Mouse (Mus musculus) limb, embryonic 13.5 days (tissue): ENCODE results near the gene Cpsf6. TPM values are rescaled to one million over a fixed set of nuclear protein-coding genes. Genes with fewer than 3 reads are reported as not detected.
A peak's percentile ranks its signal among the peaks of the same experiment; 100 is the strongest.

Experiments
- ATAC-seq: fragments of 200-750 bp; cut with Nextera tagmentation; 2 replicates; pipeline ENCODE4 v1.8.0; 2017; ENCODE audit warnings: low read depth, moderate number of reproducible peaks, moderate TSS enrichment; ENCODE audit not compliant: low FRiP score
- H3K27ac ChIP-seq: fragments of 300-500 bp; sonication (generic); 2 replicates; pipeline ENCODE4 v1.5.1; 2015; ENCODE audit warnings: inconsistent platforms, mild to moderate bottlenecking, moderate library complexity
- H3K27me3 ChIP-seq: fragments of 300-500 bp; sonication (generic); 2 replicates; pipeline ENCODE4 v1.6.1; 2015; ENCODE audit warnings: mild to moderate bottlenecking, inconsistent platforms
- H3K36me3 ChIP-seq: fragments of 300-500 bp; sonication (generic); 2 replicates; pipeline ENCODE4 v1.6.1; 2015; ENCODE audit warnings: inconsistent platforms, mild to moderate bottlenecking, moderate library complexity
- H3K4me1 ChIP-seq: fragments of 300-500 bp; sonication (generic); 2 replicates; pipeline ENCODE4 v1.6.1; 2015; ENCODE audit warnings: inconsistent platforms
- H3K4me2 ChIP-seq: fragments of 300-500 bp; sonication (generic); replicated peaks from 2 replicates; pipeline ENCODE4 v1.6.1; 2015; ENCODE audit warnings: inconsistent platforms, mild to moderate bottlenecking, moderate library complexity
- H3K4me3 ChIP-seq: fragments of 300-500 bp; sonication (generic); 2 replicates; pipeline ENCODE4 v1.5.1; 2015; ENCODE audit warnings: moderate library complexity, mild to moderate bottlenecking, inconsistent platforms
- H3K9ac ChIP-seq: fragments of 300-500 bp; sonication (generic); 2 replicates; pipeline ENCODE4 v1.6.1; 2015; ENCODE audit warnings: mild to moderate bottlenecking, inconsistent platforms
- H3K9me3 ChIP-seq: fragments of 300-500 bp; sonication (generic); 2 replicates; pipeline ENCODE4 v1.6.1; 2016; ENCODE audit warnings: inconsistent platforms
- WGBS: fragments of 180-500 bp; shearing (Covaris S2); methylation state at CpG from one replicate; pipeline ENCODE4 v1.1.7; 2015; 5-methylcytosine and 5-hydroxymethylcytosine counted together
- polyA plus RNA-seq: library from polyadenylated mRNA; unstranded; fragments of >200 nt; fragmentation: Nextera tagmentation; extraction: Ambion mirVana; gene quantifications from 2 replicates; pipeline ENCODE4 v1.2.1, GENCODE M21; 2015

Gene Cpsf6
- polyA plus RNA-seq, 1 experiment from 2014 or later: 191 TPM

DNA sequence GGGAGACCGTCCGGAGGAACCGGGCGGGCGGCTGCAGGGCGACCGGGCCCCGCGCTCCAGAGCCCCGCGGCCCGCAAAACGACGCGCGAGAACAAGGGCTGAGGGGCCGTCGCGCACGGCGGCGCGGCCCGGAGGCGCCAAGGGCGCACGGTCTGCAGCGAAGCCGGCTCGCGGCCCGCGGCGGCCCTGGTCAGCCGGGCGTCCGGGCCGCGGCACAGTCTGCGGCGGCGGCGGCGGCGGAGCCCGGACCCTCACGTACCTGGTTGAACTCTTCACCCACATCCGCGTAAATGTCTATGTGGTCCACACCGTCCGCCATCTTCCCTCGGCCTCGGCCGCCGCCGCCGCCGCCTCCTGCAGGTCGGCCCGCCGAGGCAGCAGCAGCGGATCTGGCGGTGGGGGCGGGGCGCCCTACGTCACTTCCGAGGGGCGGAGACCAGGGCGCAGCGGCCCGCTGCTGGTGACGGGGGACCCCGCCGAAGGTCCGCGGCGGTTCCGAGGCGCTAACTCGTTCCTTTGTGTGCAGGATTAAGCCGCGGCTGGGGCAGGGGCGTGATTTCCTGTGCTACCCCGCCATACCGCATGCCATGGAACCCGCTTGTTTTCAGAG is 3.1 kb downstream of the Cpsf6 start:
- ATAC-seq: peak; percentile 96
- Histone ChIP-seq H3K9me3 (no peaks in the 10 kb centered on the region), H3K4me3 (peak overlapping the region; percentile 94), H3K4me2 (peak overlapping the region; percentile 73), H3K4me1 (peaks cover 18% of the 10 kb centered on the region), H3K36me3 (no peaks in the 10 kb centered on the region), H3K27ac (peak overlapping the region; percentile 96), H3K27me3 (no peaks in the 10 kb centered on the region), H3K9ac (peak overlapping the region; percentile 99)
- under 1% methylated on average over 80 of the region's 86 CpGs for WGBS

DNA sequence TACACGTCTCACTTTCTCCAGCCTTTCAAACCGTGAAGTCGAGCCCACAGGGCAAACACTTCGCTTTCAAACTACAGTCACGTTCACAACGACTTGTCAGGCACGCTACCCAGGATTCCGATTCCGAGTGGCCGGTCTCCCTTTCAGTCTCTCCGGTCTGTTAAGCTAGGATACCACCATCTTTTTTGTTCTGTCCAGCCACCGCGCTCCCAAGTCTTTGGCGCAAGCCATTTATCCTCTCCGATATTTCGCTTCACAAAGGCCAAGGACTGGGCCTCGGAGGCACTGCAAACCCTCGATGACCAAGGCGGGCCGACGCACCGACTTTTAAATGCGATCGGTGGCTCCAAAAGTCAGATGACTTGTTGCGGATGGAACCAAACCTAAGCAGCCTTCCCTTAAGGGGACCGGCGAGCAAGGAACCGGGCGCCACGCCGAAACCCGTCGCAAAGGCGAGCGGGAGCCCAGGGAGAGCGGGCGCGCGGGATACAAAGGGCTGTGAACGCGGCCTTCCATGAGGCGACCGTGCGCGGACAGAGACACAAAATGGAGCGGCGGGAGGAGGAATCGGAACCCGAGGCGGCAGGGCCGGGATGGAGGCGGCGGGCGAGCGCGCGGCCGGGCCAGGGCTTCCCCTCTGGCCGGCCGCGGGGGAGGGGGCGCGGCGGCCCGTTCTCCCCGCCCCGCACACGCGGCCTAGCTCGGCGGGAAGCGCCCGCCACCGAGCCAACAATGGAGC is 3.8 kb downstream of the Cpsf6 start:
- Histone ChIP-seq H3K9me3 (no peaks in the 10 kb centered on the region), H3K4me2 (peak overlapping the region; percentile 73), H3K4me3 (peak overlapping the region; percentile 94), H3K9ac (peak overlapping the region; percentile 99), H3K27ac (peak overlapping the region; percentile 96), H3K4me1 (peaks cover 18% of the 10 kb centered on the region), H3K27me3 (no peaks in the 10 kb centered on the region), H3K36me3 (no peaks in the 10 kb centered on the region)
- ATAC-seq: peak; percentile 51
- under 1% methylated on average over 60 of the region's 74 CpGs for WGBS

DNA sequence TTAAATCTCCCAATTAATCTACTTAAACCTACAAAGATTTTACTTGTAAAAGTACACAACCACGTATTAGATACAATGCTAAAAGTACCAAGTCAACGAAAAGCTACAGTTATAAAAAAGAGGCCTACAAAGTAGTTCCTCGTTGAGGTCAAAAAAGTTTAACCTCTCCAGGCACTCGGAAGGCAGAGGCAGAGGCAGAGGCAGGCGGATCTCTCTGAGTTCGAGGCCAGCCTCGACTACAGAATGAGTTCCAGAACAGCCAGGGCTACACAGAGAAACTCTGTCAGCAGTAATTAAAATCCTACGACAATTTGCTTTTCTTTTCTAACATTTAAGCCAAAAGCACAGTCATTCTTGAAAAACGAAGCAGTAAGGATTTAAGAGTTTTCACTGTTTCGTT is 4.7 kb downstream of the Cpsf6 start:
- no peak overlapping the region for H3K27ac ChIP-seq
- H3K9me3 ChIP-seq: no peaks in the 10 kb centered on the region
- H3K4me3 ChIP-seq: peak overlapping the region; percentile 94
- no peaks in the 10 kb centered on the region for H3K36me3 ChIP-seq
- ATAC-seq: no peak
- H3K4me1 ChIP-seq: peaks cover 18% of the 10 kb centered on the region
- 19% methylated on average over 10 of the region's 10 CpGs for WGBS
- peak overlapping the region; percentile 99 for H3K9ac ChIP-seq
- peak overlapping the region; percentile 73 for H3K4me2 ChIP-seq
- no peaks in the 10 kb centered on the region for H3K27me3 ChIP-seq

DNA sequence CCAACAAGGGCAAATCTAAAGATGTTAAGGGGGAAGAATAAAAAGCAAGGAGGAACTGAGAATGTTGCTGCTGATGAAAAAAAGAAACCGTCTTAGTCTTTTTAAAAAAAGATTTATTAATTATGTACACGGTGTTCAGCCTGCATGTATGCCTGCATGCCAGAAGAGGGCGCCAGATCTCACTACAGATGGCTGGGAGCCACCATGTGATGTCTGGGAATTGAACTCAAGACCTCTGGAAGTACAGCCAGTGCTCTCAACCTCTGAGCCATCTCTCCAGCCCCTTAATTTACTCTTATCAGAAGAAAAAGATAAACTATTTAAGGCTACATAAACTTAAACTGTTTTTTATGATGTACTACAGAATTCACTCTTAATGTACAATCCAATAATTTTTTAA is 16.7 kb downstream of the Cpsf6 start:
- Histone ChIP-seq H3K4me2 (no peak overlapping the region), H3K9ac (no peak overlapping the region), H3K4me3 (no peak overlapping the region), H3K27me3 (no peaks in the 10 kb centered on the region), H3K4me1 (no peaks in the 10 kb centered on the region), H3K36me3 (peaks cover 74% of the 10 kb centered on the region), H3K27ac (no peak overlapping the region), H3K9me3 (no peaks in the 10 kb centered on the region)
- 45% methylated on average over 3 of the region's 3 CpGs for WGBS
- ATAC-seq: no peak

DNA sequence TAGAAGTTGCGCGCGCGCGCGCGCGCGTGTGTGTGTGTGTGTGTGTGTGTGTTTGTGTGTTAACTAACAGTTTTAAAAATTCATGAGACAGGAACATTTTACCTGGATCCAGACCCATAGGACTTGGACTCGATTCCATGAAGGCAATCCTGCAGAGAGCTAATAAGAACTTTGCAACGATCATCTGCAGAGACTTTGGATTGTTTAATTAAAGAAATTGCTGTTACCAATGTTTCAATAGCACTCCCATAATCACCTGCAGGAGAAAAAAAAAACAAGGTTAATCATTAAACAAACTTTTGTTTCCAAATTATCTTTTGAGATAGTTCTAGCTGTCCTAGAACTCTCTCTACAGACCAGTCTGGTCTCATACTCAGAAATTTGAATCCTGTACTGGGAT is 20.9 kb downstream of the Cpsf6 start:
- no peak for ATAC-seq
- 90% methylated on average over 11 of the region's 11 CpGs for WGBS
- H3K9me3 ChIP-seq: no peaks in the 10 kb centered on the region
- H3K4me3 ChIP-seq: no peak overlapping the region
- H3K9ac ChIP-seq: no peak overlapping the region
- peaks cover 72% of the 10 kb centered on the region for H3K36me3 ChIP-seq
- no peak overlapping the region for H3K27ac ChIP-seq
- H3K27me3 ChIP-seq: no peaks in the 10 kb centered on the region
- H3K4me1 ChIP-seq: no peaks in the 10 kb centered on the region
- H3K4me2 ChIP-seq: no peak overlapping the region

DNA sequence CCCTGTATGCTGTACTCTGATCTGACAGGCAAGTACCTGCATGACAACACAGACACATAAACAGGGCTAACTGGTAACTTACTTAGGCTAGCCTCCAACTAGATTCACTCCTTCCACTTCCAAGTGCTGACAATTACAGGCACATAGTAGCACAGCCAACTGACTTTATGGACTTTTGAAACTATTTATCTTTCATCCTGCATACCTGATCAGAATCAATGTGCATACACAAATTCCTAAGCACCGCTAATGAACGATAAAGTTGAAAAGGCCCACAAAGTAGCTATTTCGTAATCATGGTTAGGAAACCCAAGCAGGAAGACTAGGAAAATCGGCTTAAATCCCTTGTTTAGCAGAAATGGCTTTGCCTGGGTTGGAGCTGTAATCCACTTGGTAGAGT is 36.8 kb downstream of the Cpsf6 start:
- H3K4me3 ChIP-seq: no peak overlapping the region
- peak overlapping the region; percentile 55 for H3K27ac ChIP-seq
- H3K9me3 ChIP-seq: no peaks in the 10 kb centered on the region
- no peaks in the 10 kb centered on the region for H3K27me3 ChIP-seq
- no peak for ATAC-seq
- H3K4me2 ChIP-seq: no peak overlapping the region
- H3K9ac ChIP-seq: 0 out of 2 replicates have a peak overlapping the region, but pooled peaks have one; percentile 5
- peaks cover 17% of the 10 kb centered on the region for H3K36me3 ChIP-seq
- 89% methylated on average over 4 of the region's 4 CpGs for WGBS
- no peaks in the 10 kb centered on the region for H3K4me1 ChIP-seq

DNA sequence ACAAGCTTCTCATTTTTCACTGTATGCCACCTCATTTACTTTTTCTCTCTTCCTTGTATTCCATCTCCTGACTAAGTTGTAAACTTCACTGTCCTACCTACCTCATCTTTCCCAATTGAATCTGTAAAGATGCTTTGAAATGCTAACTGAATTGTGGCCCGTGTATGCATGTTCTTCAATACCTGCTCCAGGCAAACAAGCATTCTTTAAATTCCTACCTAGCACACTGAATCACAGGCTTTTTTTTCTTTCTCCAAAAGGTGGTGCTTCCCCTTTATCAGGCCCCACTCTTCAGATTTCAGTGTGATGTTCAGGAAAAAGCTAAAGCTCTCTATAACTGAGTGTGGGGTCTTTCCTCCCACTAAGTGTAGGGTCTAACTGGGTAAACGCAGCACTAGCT is 37.4 kb downstream of the Cpsf6 start:
- Histone ChIP-seq H3K27ac (peak overlapping the region; percentile 55), H3K9me3 (no peaks in the 10 kb centered on the region), H3K36me3 (peaks cover 17% of the 10 kb centered on the region), H3K4me2 (no peak overlapping the region), H3K4me1 (no peaks in the 10 kb centered on the region), H3K4me3 (no peak overlapping the region), H3K27me3 (no peaks in the 10 kb centered on the region), H3K9ac (no peak overlapping the region)
- WGBS: 62% methylated on average over 2 of the region's 2 CpGs
- ATAC-seq: no peak

DNA sequence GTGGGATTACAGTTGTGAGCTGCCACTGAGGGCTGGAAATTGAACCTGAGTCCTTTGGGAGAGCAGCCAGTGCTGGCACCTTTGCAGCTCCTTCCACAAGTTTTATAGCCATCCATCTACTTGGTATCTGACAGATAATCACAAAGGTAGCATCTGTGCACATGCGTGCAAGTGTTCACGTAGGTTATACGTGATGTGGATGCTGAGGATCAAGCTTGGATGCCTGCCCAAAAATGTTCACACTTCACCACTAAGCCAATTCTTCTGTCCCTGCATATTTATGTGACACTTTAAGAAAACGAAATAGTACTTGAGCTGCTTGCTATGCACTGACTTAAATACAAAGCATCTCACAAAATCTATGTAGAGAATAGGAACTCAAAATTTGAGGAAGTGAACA is 38.8 kb downstream of the Cpsf6 start:
- Histone ChIP-seq H3K4me1 (no peaks in the 10 kb centered on the region), H3K4me3 (no peak overlapping the region), H3K4me2 (no peak overlapping the region), H3K27ac (no peak overlapping the region), H3K36me3 (0 out of 2 replicates have a peak, but pooled peaks cover 10% of the 10 kb centered on the region), H3K27me3 (no peaks in the 10 kb centered on the region), H3K9ac (no peak overlapping the region), H3K9me3 (no peaks in the 10 kb centered on the region)
- 76% methylated on average over 4 of the region's 4 CpGs for WGBS
- no peak for ATAC-seq

DNA sequence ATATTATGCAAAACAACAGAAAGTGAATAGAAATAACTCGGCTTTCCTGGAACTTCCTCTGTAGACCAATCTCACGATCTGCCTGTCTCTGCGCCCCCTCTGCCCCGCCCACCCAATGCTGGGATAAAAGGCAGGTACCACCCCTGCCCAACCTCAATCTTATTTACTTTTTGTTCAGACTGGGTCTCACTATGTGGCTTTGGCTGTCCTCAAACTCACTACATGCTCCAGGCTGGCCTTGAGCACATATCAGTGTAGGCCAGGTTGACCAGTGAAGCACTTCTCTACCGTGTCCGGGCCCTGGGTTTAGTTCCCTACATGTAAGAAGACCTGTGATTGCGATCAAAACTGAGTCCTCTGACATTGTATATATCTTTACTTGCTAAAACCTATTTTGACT is 40.6 kb downstream of the Cpsf6 start:
- H3K27me3 ChIP-seq: no peaks in the 10 kb centered on the region
- no peak overlapping the region for H3K4me2 ChIP-seq
- no peaks in the 10 kb centered on the region for H3K9me3 ChIP-seq
- 86% methylated on average over 7 of the region's 7 CpGs for WGBS
- no peaks in the 10 kb centered on the region for H3K4me1 ChIP-seq
- no peak overlapping the region for H3K9ac ChIP-seq
- no peak overlapping the region for H3K4me3 ChIP-seq
- H3K36me3 ChIP-seq: 0 out of 2 replicates have a peak, but pooled peaks cover 10% of the 10 kb centered on the region
- no peak overlapping the region for H3K27ac ChIP-seq
- ATAC-seq: no peak

DNA sequence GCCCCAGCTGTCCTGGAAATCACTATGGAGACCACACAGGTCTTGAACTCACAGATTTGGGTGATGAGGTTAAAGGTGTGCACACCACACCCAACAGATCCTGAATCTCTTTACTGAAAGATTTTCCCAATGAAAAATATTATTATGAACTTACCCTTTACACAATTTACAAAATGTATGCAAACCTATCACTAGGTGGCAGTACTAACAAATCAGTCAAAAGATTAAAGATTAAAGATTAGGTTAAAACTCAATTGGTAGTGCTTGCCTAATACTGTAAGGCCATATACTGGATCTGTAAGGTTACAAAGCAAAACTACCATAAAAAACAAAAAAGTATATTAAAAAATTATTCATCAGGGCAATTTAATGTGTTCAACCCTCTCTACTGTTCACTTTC is 41.9 kb downstream of the Cpsf6 start:
- Histone ChIP-seq H3K4me3 (no peak overlapping the region), H3K9me3 (no peaks in the 10 kb centered on the region), H3K4me1 (no peaks in the 10 kb centered on the region), H3K27ac (no peak overlapping the region), H3K27me3 (no peaks in the 10 kb centered on the region), H3K9ac (no peak overlapping the region), H3K4me2 (no peak overlapping the region), H3K36me3 (0 out of 2 replicates have a peak, but pooled peaks cover 2% of the 10 kb centered on the region)
- no peak for ATAC-seq

DNA sequence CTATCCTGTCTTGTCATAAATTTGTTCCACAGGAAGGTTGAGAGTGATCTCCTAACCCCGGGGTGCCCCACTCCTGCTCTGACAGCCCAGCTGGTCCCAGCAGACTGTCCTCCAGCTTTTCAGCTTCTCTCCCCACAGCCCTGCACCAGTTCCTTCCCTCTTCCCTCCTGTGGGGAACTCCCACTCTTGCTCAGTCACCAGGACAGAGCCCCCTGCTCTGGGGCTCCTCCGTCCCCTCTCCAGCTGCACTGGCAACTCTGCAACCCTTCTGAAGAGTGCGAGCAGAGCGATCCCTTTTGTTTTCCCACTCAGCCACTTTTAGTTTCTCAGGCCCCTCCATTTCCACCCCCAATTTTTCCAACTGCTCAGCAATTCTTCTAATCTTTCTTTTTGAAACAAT is 44.2 kb downstream of the Cpsf6 start:
- WGBS: 44% methylated on average over 4 of the region's 4 CpGs
- Histone ChIP-seq H3K4me2 (no peak overlapping the region), H3K4me3 (no peak overlapping the region), H3K27me3 (no peaks in the 10 kb centered on the region), H3K36me3 (no peaks in the 10 kb centered on the region), H3K9ac (no peak overlapping the region), H3K27ac (no peak overlapping the region), H3K9me3 (no peaks in the 10 kb centered on the region), H3K4me1 (no peaks in the 10 kb centered on the region)
- 0 out of 2 replicates have a peak, but pooled peaks have one; percentile 34 for ATAC-seq

DNA sequence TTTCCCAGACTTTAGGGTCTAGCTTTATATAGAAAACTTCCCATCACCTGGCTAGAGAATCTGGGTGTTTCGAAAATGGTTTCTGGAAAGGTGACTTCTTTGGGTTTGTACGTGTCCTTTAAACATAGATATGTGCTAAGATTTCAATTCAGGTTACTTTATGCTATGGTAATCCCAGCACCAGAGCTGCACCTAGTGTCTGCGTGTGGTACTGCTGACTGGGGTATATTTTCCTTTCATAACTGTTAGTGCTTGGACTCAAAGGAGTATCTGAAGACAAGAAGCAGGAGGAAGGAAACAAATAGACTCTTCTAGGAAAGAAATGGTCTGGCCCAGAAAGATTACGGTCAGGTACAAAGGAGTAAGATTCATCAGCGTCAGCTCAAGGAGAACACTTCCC is 49.3 kb downstream of the Cpsf6 start:
- 73% methylated on average over 5 of the region's 5 CpGs for WGBS
- Histone ChIP-seq H3K27me3 (no peaks in the 10 kb centered on the region), H3K4me1 (no peaks in the 10 kb centered on the region), H3K9me3 (no peaks in the 10 kb centered on the region), H3K27ac (no peak overlapping the region), H3K4me3 (no peak overlapping the region), H3K4me2 (no peak overlapping the region), H3K9ac (no peak overlapping the region), H3K36me3 (no peaks in the 10 kb centered on the region)
- ATAC-seq: no peak

DNA sequence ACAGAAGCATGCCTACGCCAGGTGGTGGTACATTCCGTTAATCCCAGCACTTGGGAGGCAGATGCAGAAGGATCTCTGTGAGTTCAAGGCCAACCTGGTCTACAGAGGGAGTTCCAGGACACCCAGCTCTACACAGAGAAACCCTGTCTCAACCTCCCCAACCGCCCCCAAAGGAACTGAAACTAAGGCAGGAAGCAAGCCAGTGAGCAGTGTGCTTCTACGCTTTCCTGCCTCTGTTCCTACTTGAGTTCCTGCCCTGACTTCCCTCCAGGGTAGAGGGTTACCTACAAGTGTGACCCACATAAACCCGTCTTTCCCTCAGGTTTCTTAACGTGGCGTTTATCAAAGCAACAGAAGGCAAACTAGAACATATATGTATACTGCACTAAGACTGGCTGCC is 56.0 kb downstream of the Cpsf6 start:
- H3K27me3 ChIP-seq: no peaks in the 10 kb centered on the region
- no peak overlapping the region for H3K9ac ChIP-seq
- H3K36me3 ChIP-seq: no peaks in the 10 kb centered on the region
- WGBS: 86% methylated on average over 7 of the region's 7 CpGs
- H3K4me2 ChIP-seq: no peak overlapping the region
- no peaks in the 10 kb centered on the region for H3K4me1 ChIP-seq
- no peaks in the 10 kb centered on the region for H3K9me3 ChIP-seq
- H3K4me3 ChIP-seq: no peak overlapping the region
- no peak overlapping the region for H3K27ac ChIP-seq
- ATAC-seq: no peak
